Mouse (Mus musculus) lung, postnatal 36 days (tissue): ENCODE data around the gene Tgfb2.
A peak's percentile ranks its signal among the peaks of the same experiment; 100 is the strongest.

ENCODE experiments used
- DNase-seq: peaks from one replicate; pipeline ENCODE4 v3.0.0; 2022; ENCODE audit warnings: mixed read lengths

Gene Tgfb2

DNA sequence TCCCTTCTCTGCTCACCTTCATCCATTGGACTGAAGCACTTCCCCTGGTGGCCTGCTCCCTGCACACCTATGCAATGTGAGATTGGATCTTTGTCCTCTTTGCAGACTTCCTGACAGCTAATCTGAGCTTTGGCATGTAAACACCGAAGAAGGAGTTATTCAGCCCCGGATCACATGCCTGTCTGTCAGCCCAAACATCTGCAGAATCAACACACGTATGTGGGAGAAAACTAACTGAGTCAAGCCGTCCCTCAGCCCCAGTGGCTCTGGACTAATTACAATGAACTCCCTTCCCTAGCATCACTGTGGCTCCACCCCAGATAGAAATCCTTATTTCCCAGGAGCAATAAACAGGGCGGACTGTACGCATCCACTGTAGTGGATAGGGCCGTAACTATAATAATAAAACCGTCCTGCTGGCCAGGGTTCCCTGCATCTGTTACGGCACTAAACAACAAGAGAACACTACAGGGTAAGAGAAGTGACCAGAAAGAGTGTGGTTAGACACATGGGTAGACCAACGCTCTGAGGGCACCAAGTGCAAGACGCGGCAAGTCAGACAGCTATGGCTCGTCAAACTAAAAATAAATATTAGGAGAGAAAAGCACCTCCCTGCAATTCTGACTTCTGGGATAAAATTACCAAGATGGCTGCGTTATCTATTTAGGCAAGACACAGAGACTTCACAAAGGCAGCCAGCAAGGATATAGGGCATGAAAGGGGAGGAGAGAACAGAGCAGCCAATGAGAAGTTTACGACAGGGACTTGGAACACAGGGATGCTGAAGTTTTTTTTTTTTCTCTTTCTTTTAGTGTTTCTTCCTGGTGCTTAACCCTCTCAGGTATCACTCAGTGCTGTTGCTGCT is 3.2 kb downstream of the Tgfb2 start:
- DNase-seq = no peak

DNA sequence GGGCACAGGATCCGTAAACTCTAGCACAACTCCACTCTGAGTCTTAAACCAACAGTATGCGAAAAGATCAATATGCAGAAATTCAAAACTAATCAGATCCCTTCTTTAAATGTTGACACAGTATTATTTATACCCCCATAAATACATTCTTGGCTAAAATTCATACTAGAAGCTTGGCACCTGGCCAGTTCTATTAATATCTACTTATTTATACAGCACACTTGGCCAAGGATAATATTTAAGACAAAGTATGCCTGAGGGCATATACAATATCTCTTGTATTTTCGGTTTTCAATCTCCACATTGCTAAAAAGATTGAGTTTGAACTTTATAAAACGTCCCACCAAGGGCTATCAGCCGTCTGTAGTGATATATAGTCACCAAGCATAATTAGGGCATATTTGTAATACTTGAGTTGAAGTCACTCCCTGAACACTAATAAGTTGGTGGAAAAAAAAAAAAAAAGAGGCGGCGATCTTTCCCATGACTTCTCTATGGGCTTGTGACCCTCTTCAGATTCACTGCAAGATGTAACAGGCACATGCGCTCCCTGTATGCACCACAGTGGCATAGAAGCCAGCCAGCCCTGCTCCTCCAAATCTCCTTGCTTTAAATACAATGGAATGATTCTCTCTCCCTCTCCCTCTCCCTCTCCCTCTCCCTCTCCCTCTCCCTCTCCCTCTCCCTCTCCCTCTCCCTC is 4.4 kb downstream of the Tgfb2 start:
- DNase-seq = no peak

DNA sequence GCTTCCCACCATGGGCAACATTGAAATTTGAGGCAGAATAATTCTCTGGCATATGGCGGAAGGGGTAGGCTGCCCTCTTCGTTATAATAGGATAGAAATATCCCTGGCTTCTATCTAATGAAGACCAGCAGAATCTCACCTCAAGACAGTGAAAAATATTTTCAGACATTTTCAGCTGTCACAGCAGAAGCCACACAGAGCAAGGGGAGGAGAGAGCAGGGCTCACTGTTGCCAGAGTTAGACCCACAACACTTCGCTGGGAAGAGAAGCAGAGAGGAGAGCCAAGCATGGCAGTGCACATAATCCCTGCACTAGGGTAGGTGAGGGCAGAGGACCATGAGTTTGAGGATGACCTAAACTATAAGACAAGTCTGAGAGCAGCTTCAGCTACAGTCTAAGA is 5.3 kb downstream of the Tgfb2 start:
- DNase-seq = no peak

DNA sequence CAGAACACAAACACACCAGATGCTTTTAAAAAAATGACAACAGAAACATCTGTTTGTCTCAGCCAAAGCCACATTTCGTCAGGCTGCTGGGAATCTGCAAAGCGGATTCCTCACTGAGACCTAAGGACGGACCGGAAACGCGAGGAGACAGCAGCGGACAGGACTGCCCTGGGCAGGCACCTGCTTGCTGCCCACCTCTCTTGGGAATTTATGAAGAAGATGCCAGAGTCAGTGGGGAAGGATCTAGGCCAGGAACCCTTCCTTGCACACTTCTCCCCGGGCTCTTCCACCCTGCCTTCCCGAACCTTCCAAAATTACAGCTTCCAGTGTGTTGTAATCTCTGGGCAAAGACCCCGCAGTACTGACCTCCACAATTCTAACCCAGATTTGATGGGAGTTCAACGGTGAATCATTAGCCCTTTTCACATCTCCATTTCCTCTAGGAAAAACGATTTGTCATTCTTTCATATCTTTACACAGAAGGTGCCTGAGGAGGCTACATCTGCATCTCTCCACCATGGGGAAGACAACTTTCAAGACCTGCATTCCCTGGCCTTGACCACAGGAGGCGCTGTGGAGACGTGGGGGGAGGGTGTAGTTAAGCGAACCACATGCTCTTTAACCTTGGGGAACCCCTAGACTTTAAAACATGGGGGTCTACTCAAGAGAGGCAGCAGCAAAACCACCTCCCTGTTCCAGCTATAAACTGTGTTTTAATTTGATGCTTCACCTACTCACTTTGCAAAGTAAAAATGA is 7.0 kb downstream of the Tgfb2 start:
- no peak for DNase-seq

DNA sequence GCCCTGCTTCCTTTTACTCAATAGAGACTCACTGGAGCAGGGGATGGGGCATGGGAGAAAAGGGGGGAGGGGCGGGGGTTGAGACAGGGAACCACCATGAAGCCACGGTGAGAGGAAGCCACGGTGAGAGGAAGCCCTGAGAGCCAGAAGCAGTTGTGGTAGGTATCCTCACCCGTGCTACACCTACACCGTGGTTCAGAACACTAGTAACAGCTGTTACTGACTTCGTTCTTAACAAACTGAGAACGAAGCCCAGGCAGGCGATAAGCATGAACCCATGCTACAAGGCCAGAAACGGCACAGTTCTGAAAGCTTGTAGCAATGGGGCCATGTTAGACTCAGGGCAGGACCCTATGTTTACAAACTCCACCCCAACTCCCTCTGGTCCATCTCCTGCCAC is 9.6 kb downstream of the Tgfb2 start:
- no peak for DNase-seq

DNA sequence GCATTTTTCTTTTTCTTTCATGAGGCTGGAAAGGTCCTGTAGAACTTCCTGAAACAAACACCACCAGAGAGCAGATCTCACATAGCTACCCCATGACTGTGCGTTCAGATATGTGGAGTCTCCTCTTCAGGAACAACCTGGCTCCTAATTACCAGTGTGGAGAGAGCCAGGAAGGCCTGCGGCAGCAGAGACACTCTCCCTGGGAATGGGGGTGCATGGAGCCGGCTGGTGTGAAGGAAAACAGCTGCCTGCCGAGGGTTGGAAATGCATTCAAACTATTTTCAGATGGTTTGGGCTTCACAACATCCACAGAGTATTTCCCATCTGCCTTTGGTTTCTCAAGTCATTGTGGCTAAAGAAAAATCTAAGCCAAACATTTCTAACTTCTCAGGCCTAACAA is 10.4 kb downstream of the Tgfb2 start:
- DNase-seq = peak; percentile 42

DNA sequence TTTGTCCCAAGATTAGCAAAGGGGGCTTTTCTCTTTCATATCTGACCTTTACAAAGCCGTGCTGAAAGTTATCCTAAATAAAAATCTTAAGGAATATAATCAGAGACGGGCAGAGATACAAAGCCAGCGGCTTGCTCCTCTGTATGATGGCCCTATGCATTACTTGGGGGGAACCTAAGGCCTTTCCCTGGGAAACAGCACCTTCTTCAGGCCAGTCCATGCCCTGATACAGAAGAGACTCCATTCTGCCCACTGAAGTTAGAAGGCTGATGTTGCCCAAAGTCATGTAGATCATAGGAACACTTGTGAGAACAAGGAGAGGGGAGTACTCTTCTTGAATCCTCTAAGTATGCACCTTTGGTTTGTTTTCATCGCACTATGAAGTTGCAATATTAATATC is 13.4 kb downstream of the Tgfb2 start:
- no peak for DNase-seq

DNA sequence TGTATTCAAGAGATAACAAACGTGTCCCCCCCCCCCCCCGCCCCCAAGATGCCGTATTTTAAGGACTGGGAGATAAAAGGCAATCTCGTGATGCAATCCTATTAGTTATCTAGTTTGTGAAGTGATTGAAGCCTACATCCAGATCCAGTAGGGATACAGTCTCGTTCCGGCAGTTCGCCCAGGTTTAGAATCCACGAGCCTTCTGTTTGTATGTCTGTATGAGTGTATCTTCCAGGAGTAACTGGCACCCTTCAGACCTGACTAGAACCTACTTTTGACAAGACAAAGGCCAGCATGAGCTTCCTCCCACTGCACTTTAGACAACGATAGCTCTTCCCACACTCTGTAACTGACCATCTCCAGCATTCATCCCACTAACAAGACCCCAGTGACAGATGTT is 14.1 kb downstream of the Tgfb2 start:
- no peak for DNase-seq

DNA sequence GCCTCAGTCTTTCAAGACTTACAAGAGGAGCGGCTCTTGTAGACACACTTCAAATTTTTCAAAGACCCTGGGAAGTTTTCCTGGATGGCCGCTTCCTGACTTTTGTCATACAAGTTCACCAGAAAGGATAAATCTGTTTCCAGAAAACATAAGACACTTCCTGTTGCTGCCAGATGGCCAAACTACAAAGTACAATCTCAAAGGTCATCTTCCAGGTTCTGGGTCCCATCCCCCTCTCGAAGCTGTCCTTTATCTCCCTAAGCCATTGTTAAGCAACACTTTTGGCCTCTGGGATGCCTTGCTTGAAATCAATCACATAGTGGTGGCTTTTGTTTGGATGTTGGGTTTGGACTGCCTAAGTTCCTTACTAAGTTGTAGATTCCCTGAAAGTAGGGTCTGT is 21.7 kb downstream of the Tgfb2 start:
- DNase-seq = no peak

DNA sequence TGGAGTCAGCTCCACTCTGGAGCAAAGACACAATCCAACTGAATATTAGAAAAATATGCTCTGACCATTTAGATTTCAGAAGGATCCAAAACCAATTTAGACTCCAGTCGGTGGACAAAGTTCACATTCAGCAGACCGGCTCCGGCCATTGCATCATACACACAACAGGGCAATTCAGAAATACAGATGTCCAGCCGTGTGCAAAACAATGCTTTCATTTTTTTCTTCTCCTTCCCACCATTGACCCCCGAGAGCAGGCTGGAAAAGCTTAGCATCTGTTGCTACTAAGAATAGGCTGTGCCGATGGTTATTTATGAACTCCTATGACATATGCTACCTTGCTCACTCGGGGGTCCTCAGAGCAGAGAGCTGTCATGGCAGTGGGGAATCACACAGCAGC is 23.2 kb downstream of the Tgfb2 start:
- DNase-seq = no peak

DNA sequence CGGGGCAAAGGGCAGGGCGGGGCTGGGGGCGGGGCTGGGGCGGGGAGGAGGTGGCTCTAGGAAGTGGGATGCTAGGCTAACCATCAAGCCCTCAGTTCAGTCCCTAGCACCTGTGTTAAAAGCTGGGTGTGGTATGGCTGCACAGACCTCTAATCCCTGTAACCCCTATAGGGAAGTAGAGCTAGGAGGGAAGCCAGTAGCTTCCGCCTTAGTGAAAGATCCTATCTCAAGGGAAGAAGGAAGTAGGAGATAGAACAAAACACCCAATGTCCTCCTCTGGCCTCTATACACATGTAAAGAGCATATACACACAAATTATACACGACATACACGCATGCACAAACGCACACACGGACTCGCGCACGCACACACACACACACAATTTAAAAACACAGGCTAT is 28.2 kb downstream of the Tgfb2 start:
- no peak for DNase-seq

DNA sequence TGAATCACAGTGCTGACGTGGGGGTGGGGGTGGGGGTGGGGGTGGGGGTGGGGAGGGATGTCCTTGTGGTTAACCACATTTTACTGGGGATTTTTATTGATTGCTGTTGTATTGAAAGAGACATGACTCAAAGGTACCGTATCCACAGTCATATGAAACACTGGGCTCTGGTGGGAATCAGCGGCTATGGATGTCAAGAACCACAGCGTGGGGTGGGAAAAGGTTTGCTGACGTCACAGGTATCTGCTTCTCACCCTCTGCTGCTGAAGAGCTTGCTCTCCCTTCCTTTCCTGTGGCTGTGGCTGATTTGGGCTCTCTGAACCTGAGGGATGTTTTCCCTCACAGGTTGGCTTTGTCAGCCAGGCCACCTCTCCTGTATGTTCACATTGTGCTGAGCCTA is 29.6 kb downstream of the Tgfb2 start:
- no peak for DNase-seq

DNA sequence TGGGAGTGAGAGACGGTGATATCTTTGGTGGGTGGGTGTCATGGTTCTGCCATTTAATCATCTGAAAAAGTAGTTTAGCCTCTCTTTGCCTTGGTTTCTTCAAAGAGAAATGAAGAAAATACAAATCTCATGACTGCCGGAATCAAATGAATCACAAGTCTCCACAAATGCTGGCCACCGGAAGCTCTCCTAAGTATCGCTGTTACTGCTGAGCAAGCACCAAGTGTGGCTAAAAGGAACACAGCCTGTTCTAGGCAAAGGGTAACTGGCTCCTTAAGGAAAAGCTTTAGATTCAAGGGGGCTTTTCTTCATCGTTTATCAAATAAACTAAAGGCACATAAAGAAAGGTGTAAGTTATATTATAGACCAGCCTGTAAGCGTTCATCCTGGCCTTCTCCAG is 30.5 kb downstream of the Tgfb2 start:
- DNase-seq = no peak

DNA sequence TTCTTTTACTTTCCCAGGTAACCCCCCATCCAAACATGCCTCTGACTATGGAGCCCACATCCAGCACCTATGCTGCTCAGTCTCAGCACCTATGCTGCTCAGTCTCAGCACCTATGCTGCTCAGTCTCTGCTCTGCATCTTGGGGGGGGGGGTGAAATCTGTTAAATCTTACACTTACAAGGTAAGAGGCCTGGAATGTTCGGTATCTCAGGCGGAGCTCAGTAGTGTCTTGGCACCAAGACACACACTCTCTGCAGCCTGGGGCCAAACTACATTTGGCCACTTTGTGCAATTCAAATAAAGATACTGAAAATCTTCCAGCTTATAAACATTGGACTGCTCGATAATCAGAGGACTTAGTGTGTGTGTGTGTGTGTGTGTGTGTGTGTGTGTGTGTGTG is 31.2 kb downstream of the Tgfb2 start:
- DNase-seq = no peak

DNA sequence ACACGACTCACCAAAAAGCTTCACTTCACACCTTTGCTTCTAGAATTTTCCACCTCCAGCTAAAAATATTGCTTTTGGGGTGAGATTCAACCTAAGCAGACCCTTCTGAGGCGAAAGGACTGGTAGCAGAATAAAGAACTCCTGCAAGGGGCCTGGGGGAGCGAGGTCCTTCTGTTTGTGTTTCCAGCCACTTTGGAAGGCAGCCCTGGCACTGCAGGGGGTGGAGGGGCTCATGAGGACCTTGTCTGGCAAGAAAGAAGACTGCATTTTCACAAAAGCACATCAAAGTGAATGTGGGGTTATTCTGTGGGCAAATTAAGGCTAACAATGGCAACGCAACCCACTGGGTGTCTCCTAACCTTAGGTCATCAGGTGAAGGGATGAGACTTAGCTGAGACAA is 32.6 kb downstream of the Tgfb2 start:
- no peak for DNase-seq

DNA sequence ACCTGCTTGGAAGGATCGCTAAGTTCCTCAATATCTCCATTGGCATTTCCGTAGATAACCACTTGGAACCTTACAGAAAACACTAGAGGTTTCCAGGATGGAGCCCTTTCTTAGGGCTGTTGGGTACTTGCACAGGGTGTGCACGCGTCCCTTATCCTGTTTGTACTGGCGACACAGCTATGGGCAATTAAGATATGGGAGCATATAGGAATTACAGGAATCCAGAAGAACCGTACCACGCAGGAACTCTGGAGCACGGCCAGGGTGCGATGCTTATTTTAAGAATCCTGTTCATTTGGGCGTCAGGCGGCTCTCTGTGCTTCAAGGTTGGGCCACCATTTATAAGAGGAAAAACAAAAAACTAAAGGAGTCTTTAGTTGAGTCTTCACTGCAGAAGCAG is 42.4 kb downstream of the Tgfb2 start:
- peak; percentile 37 for DNase-seq

DNA sequence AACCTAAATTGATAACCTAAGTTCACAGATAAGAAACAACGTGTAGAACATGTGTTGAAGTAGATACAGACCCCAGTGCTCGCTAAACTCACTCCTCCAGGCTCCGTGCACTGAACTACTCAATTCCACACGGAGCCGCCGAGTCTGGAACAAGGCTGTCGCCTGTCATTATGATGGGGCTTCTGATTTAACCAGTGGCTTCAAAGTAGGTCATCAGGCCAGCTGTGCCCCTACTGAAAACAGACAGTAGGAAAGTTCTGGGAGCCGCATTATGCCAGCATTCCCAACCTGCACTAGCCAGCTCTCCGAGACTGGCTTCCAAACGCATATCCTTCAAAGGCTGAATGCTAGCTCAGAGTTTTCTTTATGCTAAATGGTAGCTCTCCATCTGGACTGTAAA is 42.8 kb downstream of the Tgfb2 start:
- no peak for DNase-seq

DNA sequence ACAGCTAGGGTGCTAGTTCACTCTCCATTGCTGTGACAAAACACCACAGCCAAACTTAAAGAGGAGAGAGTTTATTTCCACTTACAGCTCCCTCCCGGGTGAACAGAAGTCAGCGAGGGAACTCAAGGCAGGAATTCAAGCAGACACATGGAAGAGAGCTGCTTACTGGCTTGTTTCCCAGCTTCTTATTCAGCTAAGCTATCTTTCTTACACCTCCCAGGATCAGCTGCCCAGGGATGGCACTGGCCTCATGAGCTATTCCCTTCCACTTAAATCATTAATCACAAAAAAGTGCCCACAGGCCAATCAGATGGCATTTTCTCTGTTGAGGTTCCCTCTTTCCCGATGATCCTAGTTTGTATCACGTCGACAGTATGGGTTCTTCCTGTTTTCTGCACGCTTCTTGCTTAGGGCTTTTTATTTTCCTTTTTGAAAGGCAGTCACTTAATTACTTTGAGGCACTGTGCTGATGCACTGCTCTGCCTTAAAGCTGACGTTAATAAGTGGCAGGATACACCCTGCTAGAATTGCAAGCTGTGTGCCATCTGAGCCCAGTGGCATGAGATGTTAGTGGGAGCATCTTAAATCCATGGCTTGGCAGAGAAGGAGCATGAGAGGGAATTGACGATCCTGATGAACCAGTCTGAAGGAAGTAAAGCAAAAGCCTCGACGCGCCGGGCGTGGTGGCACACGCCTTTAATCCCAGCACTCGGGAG is 44.4 kb downstream of the Tgfb2 start:
- DNase-seq = no peak

DNA sequence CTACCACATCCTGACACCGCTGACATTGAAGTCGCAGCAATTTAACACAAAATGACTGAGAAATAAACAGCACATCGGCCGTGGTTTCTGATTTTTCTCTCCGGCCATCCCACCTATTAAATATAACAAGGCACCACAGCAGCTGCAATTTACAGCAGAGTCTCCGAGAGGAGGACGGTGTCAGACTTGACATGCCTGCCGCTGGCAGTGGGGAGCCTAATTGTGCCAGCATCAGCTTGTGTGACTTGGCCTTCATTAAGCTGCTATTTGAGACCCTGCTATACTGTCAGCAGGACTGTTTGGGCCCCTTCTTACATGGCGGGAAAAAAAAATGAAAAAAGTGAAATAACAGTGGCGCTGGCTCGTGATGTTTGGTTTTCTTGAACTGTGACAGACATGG is 47.0 kb downstream of the Tgfb2 start:
- no peak for DNase-seq

DNA sequence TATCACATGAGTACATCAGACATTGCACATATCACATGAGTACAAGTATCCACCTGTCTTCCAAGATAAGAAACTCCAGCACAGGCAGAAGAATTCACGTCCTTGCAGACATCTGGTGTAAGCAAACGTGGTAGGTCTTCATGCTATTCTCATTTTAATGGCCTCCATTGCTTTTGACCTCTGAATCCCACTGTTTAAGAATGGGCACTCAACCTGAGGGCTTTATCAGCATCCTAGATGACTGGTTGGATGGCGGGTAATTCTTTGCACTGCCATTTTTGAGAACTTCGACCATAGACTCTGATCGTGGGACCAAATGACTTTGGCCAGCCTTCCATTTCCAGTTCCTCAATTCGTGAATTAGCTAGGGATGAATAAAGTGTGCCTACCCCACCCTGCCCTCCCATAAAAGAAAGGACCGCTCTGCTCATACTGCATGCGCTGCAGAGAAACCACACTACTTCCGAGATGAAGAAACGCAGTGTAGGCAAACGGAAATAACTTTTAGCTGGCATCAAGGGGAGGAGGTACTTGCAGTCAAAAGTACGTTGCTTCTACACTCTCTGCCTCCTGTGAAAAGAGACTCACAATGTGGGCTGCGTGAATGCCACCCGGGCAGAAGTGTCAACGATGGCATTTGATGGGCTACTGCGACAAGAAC is 48.1 kb downstream of the Tgfb2 start:
- no peak for DNase-seq

DNA sequence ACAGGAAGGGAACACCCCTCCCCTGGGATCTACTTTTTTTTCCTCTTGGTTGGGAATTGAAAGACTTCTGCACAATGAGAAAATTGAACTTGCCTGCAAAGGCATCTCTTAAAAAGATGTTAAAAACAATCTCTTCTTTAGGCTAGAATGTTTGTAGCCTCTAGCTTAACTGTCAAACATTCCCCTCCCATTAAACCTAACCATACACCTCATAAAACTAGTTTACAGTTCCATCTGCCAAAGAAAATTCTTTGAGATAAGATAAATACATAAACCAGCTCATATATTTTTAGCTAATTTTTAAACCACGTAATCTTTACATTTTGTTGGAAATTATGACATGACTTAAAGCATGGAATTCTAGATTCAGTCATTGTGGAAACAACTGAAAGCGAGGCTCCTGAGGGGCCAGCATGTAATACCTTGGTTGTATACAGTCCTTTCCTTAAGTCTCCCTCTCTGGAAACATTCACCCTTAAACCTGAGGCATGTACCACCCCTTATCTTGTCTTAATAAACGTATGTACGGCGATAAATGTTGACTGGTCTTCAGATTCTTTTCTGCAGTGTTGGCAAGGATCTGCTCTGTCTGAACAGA is 49.0 kb downstream of the Tgfb2 start:
- no peak for DNase-seq

DNA sequence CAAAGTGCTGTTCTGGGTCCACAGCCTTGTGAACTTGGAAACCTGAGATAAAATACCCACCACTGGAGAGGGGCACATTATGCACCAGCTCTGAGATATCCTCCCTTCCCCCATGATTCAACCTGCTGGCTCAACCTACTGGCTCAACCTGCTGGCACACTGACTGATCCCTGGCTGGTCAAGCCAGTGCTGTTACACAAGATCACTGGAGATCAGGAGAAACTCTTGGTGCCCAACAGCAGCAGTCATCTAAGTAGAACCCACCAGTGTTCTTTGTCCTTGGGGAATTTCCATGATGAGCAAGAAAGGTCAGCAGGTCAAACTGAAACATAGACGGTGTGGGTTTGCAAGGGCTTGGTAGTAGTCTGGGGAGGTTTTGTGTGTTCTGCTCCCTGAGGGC is 49.6 kb downstream of the Tgfb2 start:
- DNase-seq = peak; percentile 14
